Mouse (Mus musculus) heart, embryonic 11.5 days (tissue): ENCODE measurements around the gene Mrps23. TPM values are rescaled to one million over a fixed set of nuclear protein-coding genes. Genes with fewer than 3 reads are reported as not detected.

ENCODE experiments used
- ATAC-seq: fragments of 200-750 bp; cut with Nextera tagmentation; replicated peaks from 2 replicates; pipeline ENCODE4 v1.8.0; 2017; ENCODE audit warnings: moderate library complexity; ENCODE audit not compliant: insufficient number of reproducible peaks, low FRiP score, low TSS enrichment
- H3K27ac ChIP-seq: fragments of 300-500 bp; sonication (generic); 2 replicates; pipeline ENCODE4 v1.5.1; 2014; ENCODE audit warnings: mild to moderate bottlenecking, low read depth, low read length
- H3K27me3 ChIP-seq: fragments of 300-500 bp; sonication (generic); 2 replicates; pipeline ENCODE4 v1.6.1; 2014; ENCODE audit warnings: mild to moderate bottlenecking, low read length, mixed read lengths; ENCODE audit not compliant: control insufficient read depth, insufficient read depth
- H3K36me3 ChIP-seq: fragments of 300-500 bp; sonication (generic); 2 replicates; pipeline ENCODE4 v1.6.1; 2014; ENCODE audit warnings: mild to moderate bottlenecking, low read length, moderate library complexity, mixed read lengths; ENCODE audit not compliant: control insufficient read depth, insufficient read depth
- H3K4me1 ChIP-seq: fragments of 300-500 bp; sonication (generic); 2 replicates; pipeline ENCODE4 v1.6.1; 2014; ENCODE audit warnings: low read length; ENCODE audit not compliant: control insufficient read depth, insufficient read depth
- H3K4me2 ChIP-seq: fragments of 300-500 bp; sonication (generic); 2 replicates; pipeline ENCODE4 v1.6.1; 2014; ENCODE audit warnings: mild to moderate bottlenecking, moderate library complexity
- H3K4me3 ChIP-seq: fragments of 300-500 bp; sonication (generic); 2 replicates; pipeline ENCODE4 v1.5.1; 2014; ENCODE audit warnings: low read depth, low read length
- H3K9ac ChIP-seq: fragments of 300-500 bp; sonication (generic); 2 replicates; pipeline ENCODE4 v1.6.1; 2014; ENCODE audit warnings: mild to moderate bottlenecking, low read depth, low read length, moderate library complexity
- H3K9me3 ChIP-seq: fragments of 300-500 bp; sonication (generic); replicated peaks from 2 replicates; pipeline ENCODE4 v1.6.1; 2016; ENCODE audit warnings: low read length; ENCODE audit not compliant: control insufficient read depth
- WGBS: fragments of 180-500 bp; shearing (Covaris S2); extraction: QIAGEN DNeasy Blood & Tissue Kit; methylation state at CpG from one replicate; pipeline ENCODE4 v1.1.7; 2014; ENCODE audit not compliant: insufficient replicate concordance; 5-methylcytosine and 5-hydroxymethylcytosine counted together
- polyA plus RNA-seq: library from polyadenylated mRNA; unstranded; fragments of >200 nt; fragmentation: Nextera tagmentation; extraction: Ambion mirVana; gene quantifications from 2 replicates; pipeline ENCODE4 v1.2.1, GENCODE M21; 2014

Mrps23 gene
- polyA plus RNA-seq, 1 experiment from 2014 or later: 87.3 TPM

DNA sequence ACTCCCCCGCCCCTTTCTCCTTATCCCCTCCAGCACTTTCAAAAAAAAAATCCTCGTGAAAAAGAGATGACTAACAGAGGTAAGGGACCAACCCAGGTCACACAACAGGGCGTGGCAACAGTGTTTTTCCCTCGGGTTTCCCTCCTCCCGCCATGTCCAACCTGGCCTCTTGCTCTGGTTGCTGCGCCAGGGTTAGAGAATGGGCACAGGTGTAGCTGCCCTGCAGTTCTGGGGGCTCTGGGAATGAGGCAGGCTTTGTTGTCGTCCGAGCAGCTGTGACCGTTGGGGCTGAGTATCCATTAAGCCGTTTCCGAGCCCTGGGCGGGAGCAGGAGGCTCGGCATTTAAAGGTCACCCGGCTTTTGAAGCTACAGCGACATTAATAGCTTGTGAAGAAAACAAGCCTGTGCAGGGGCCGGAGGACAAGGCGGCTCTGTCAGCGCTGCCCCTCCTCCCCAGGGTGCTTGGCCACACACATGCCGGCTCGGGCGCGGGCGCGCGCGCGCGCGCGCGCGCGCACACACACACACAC, 43.1 kb upstream of the Mrps23 start:
- Histone ChIP-seq H3K27ac (peak overlapping the region; percentile 91), H3K4me2 (peak overlapping the region; percentile 70), H3K4me1 (peaks cover 61% of the 10 kb centered on the region), H3K9me3 (no peaks in the 10 kb centered on the region), H3K27me3 (no peaks in the 10 kb centered on the region), H3K9ac (peak overlapping the region; percentile 71), H3K36me3 (no peaks in the 10 kb centered on the region), H3K4me3 (peak overlapping the region; percentile 42)
- 0 out of 2 replicates have a peak, but pooled peaks have one; percentile 37 for ATAC-seq
- 1% methylated on average over 18 of the region's 33 CpGs for WGBS

DNA sequence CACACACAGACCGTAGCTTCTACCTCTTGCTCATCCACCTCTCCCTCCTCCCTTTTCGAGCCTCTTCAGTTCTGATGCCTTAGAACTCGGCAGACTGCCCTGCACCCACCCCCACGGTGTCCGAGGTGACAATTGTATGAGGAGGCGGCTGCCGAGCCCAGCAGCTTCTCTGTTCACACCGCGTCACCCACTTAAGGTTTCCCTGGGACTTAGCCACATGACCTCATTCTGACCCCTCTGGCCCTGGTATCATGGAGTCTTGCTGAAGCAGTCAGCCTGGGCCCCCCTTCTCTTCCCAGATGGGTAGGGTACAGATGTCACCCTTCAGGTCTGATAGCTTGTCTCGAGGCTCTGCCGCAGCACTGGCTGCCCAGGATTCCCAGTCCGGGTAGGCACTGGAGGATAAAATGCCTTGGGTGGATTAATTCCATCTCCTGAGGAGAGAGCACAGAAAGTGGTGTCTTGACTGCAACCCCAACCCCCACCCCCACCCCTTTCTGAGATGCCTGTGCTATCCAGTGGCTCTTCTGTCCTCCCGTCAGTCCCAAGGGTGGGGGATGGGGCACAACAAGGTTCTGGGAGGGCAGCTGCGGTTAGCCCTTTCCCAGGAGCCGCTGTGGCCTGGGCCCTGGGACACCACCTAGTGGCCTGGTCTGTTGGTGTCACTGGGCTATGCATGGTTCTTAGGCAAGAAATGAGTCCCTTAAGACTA, 42.4 kb upstream of the Mrps23 start:
- H3K27ac ChIP-seq: peak overlapping the region; percentile 91
- no peaks in the 10 kb centered on the region for H3K27me3 ChIP-seq
- no peaks in the 10 kb centered on the region for H3K9me3 ChIP-seq
- WGBS: under 1% methylated on average over 13 of the region's 15 CpGs
- peak overlapping the region; percentile 42 for H3K4me3 ChIP-seq
- ATAC-seq: peak; percentile 75
- H3K4me2 ChIP-seq: peak overlapping the region; percentile 70
- no peaks in the 10 kb centered on the region for H3K36me3 ChIP-seq
- H3K4me1 ChIP-seq: peaks cover 58% of the 10 kb centered on the region
- peak overlapping the region; percentile 71 for H3K9ac ChIP-seq

DNA sequence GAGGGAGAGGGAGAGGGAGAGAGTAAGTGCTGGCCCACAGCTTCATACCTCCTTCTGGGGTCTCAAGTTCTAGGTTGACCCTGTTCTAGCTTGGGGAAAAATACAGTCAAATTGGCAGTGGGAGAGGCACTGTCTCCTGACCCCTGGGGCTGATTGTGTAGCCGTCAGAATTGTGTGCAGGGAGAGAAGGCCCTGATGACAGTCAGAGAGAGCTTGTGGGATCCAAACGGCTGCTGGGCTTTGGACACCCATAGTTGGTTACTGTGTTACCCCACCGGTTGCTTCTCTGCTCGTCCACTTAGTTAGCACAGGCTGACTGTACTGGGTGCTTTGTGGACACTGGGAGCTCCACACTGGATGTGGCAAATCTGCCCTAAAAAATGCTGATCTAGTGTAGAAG, 41.4 kb upstream of the Mrps23 start:
- no peak overlapping the region for H3K9ac ChIP-seq
- peaks cover 57% of the 10 kb centered on the region for H3K4me1 ChIP-seq
- H3K4me2 ChIP-seq: no peak overlapping the region
- ATAC-seq: no peak
- no peaks in the 10 kb centered on the region for H3K27me3 ChIP-seq
- H3K27ac ChIP-seq: no peak overlapping the region
- H3K9me3 ChIP-seq: no peaks in the 10 kb centered on the region
- WGBS: 50% methylated on average over 4 of the region's 4 CpGs
- H3K4me3 ChIP-seq: no peak overlapping the region
- H3K36me3 ChIP-seq: no peaks in the 10 kb centered on the region

DNA sequence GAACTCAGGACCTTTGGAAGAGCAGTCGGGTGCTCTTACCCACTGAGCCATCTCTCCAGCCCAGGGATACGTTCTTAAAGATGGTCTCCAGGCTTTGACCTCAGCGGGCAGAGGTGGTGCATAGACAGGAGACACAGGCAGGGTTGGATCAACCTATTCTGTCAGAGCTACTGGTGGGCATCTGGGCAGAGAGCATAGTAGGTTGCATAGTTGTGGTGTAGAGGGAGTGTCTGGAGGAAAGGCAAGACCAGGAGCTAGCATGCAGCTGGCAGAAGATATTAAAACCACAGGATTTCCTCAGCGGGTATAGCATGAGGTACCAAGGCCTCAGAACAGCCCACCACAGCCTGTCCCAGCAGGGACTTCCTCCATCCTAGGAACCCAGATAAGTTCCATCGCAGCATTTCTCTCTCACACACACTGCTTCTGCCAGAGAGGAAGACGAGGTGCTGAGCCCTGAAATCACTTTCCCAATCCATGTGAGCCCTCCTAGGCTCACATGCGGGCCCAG, 39.9 kb upstream of the Mrps23 start:
- Histone ChIP-seq H3K9me3 (no peaks in the 10 kb centered on the region), H3K4me2 (no peak overlapping the region), H3K4me1 (peaks cover 46% of the 10 kb centered on the region), H3K9ac (peak overlapping the region; percentile 68), H3K27ac (peak overlapping the region; percentile 74), H3K36me3 (no peaks in the 10 kb centered on the region), H3K27me3 (no peaks in the 10 kb centered on the region), H3K4me3 (no peak overlapping the region)
- 60% methylated on average over 7 of the region's 7 CpGs for WGBS
- no peak for ATAC-seq

DNA sequence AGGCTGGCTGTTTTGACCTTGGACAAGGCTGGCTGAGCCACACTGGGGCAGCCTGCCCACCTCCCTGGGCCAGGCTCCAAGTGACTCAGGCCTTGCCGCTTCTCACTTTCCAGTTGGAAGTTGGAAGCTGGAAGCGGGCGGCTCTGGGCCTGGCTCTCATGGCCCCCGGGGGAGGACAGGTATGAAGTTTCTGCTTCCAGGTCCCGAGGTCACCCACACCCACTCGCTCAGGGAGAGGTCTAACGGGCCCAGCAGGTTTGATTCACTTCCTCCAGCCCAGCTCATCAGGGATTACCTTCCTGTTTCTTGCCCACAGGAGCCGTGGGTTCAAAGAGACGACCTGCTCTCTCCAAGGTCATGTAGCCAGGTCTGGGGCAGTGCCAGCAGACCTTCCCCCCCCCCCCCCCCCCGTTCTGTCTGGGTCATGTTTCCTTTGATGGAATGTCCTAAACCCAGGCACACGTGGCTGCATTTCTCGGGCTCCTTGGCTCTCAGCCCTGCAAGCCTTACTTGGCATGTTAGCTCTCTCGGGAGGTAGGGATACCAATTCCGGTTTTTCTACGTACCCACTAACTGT, 39.3 kb upstream of the Mrps23 start:
- peaks cover 44% of the 10 kb centered on the region for H3K4me1 ChIP-seq
- ATAC-seq: no peak

DNA sequence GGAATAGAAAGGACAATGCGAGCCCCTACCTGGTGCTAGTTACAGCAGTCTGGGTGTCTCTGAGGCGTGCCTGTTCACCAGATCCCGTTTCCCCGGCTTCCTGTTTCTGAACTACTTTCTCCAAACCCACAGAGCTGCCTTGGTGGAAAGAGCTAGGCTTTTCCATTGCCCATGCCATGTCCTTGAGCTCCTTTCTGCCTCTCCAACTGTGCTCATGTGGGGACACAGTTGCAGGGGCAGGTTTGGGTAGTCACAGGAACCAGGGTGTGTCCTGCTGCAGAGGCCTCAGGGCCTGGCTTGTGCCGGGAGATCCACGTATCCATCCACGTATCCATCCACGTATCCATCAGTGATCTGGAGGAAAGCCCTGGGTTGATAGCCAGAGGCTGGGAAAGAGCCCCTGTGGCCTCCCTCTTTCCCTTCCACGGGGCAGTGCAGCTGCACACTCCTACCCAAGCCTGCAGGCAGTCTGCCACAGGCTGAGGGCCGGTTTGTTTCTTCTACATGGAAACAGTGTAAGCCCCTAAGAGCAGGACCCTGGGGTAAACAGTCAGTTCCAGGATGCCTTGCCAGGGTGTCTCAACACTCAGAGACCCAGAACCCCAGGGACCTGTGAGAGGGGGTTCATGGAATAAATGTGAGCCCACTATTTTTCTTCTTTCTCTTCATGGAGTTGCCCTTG, 38.4 kb upstream of the Mrps23 start:
- Histone ChIP-seq H3K4me2 (no peak overlapping the region), H3K36me3 (no peaks in the 10 kb centered on the region), H3K27ac (peak overlapping the region; percentile 4), H3K4me3 (no peak overlapping the region), H3K27me3 (no peaks in the 10 kb centered on the region), H3K4me1 (peaks cover 35% of the 10 kb centered on the region), H3K9ac (peak overlapping the region; percentile 55), H3K9me3 (no peaks in the 10 kb centered on the region)
- 78% methylated on average over 10 of the region's 10 CpGs for WGBS
- no peak for ATAC-seq

More for the DNA sequence above, 39.3 kb upstream of the Mrps23 start:
- Histone ChIP-seq H3K4me2 (no peak overlapping the region), H3K4me3 (no peak overlapping the region), H3K27ac (peak overlapping the region; percentile 74), H3K36me3 (no peaks in the 10 kb centered on the region), H3K9ac (peak overlapping the region; percentile 68), H3K27me3 (no peaks in the 10 kb centered on the region), H3K9me3 (no peaks in the 10 kb centered on the region)
- WGBS: 34% methylated on average over 15 of the region's 15 CpGs

DNA sequence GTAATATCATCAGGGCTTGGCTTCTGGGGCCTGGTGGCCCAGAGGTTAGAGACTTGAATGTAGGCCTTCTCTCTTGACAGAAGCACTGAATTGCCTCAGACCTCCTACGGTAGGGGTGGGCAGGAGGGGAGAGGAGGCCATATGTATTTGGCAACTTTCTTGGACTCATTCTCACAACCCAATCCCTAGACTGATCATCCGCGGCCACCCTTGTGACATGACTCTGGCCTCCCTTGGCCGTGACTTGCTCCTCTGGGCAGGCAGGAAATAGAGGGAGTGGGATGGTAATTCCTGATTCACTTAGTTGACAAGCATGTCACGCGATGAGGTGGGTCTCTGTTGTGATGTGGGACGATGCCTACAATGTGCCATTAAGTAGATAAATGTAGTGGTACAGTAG, 37.7 kb upstream of the Mrps23 start:
- Histone ChIP-seq H3K4me2 (no peak overlapping the region), H3K4me3 (no peak overlapping the region), H3K9ac (no peak overlapping the region; the same call in 1 of the 2 replicates), H3K4me1 (peaks cover 31% of the 10 kb centered on the region), H3K36me3 (no peaks in the 10 kb centered on the region), H3K9me3 (no peaks in the 10 kb centered on the region), H3K27ac (no peak overlapping the region), H3K27me3 (no peaks in the 10 kb centered on the region)
- no peak for ATAC-seq
- 88% methylated on average over 7 of the region's 7 CpGs for WGBS

DNA sequence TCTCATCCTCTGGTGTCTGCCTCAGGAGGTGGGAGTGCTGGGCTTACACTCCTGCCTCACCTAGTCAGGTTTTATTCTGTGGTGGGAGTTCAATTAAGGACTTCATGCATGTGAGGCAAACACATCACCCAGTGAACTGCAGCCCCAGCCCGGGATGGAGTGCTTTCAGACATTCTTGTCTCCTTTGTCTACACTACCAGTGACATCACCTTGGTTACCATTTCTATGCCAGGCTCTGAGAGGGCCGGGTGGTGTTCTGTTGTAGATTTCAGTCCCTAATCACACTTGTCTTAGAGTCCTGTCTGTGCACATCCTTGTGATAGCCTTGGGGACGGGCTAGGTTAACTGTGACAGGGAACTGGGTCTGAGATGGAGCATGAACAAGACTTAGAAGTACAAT, 35.6 kb upstream of the Mrps23 start:
- H3K9me3 ChIP-seq: no peaks in the 10 kb centered on the region
- peaks cover 42% of the 10 kb centered on the region for H3K4me1 ChIP-seq
- ATAC-seq: no peak
- H3K27ac ChIP-seq: no peak overlapping the region
- no peak overlapping the region for H3K9ac ChIP-seq
- H3K4me2 ChIP-seq: no peak overlapping the region
- 42% methylated on average over 3 of the region's 3 CpGs for WGBS
- no peaks in the 10 kb centered on the region for H3K27me3 ChIP-seq
- H3K36me3 ChIP-seq: no peaks in the 10 kb centered on the region
- no peak overlapping the region for H3K4me3 ChIP-seq
